Mouse (Mus musculus): ENCODE results near the gene Cyb5r3. TPM values are rescaled to one million over a fixed set of nuclear protein-coding genes. Genes with fewer than 3 reads are reported as not detected.

Gene Cyb5r3
- total and polyA plus RNA-seq, 3 experiments, result 22.6 to 67.0 TPM; not detected in 1

DNA sequence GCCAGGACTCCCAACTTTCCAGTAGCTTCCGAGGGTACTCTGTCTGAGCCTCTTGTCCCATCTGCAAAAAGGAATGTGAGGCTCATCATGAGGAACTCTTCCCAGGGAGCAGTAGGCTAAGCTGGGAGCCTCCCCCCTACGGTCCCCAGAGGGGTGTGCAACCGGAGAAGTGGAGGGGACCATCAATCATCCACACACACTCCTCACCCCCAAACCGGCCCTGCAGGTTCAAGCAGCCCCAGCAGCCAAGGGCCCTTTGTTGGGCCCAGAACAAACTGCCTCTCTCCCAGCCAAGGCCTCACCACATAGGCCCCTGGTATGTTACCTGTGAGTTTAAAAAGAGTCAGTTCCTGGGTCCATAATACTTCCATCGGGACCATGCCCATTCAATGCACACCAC is 5.3 kb downstream of the Cyb5r3 start:
- no peaks in the 10 kb centered on the region for H3K9me3 ChIP-seq (replicated peaks; ENCODE audit: insufficient read depth, low read length)
- TF ChIP-seq KAT2A (conservative IDR thresholded peaks at IDR 0.05; ENCODE audit: low read depth, low read length) (no peak), TBP (IDR thresholded peaks at IDR 0.05; ENCODE audit: low read depth, low read length) (no peak)
- H3K9ac ChIP-seq (ENCODE audit: control insufficient read depth, low read depth, low read length, poor library complexity, severe bottlenecking), result no peak overlapping the region
- no peak for DNase-seq (ENCODE audit: low read depth, low spot score)
- H3K4me1 ChIP-seq (ENCODE audit: control insufficient read depth in 1 of 2, insufficient read depth in 2 of 2, low read length in 2 of 2), result peaks cover 7 to 23% of the 10 kb centered on the region in 2 experiments
- peaks cover 0 to 15% of the 10 kb centered on the region in 2 experiments; a peak in 2 of 4 replicates for H3K36me3 ChIP-seq (ENCODE audit: control insufficient read depth in 1 of 2, insufficient read depth in 2 of 2, low read length in 2 of 2)
- no peaks in the 10 kb centered on the region for H3K27me3 ChIP-seq (ENCODE audit: control insufficient read depth in 1 of 2, insufficient read depth in 2 of 2, low read length in 2 of 2)
- no peaks in the 10 kb centered on the region; the same call in 1 of the 2 replicates for H3K79me2 ChIP-seq (ENCODE audit: control insufficient read depth, insufficient read depth, low read length, poor library complexity)
- no peak overlapping the region for H3K4me3 ChIP-seq (ENCODE audit: control insufficient read depth in 1 of 2, insufficient read depth in 1 of 2, low read depth in 2 of 2, low read length in 2 of 2)
- H3K27ac ChIP-seq (ENCODE audit: control insufficient read depth, low read depth, low read length), result no peak overlapping the region

GRCm38 (mm10) chr15:83166642-83167041 is 5.8 kb downstream of the Cyb5r3 start:
- H3K36me3 ChIP-seq (ENCODE audit: control insufficient read depth in 1 of 2, insufficient read depth in 2 of 2, low read length in 2 of 2), result peaks cover 0 to 15% of the 10 kb centered on the region in 2 experiments; a peak in 2 of 4 replicates
- no peaks in the 10 kb centered on the region for H3K27me3 ChIP-seq (ENCODE audit: control insufficient read depth in 1 of 2, insufficient read depth in 2 of 2, low read length in 2 of 2)
- H3K79me2 ChIP-seq (ENCODE audit: control insufficient read depth, insufficient read depth, low read length, poor library complexity), result no peaks in the 10 kb centered on the region
- no peak for DNase-seq (ENCODE audit: low read depth, low spot score)
- TF ChIP-seq POLR2AphosphoS5 (IDR thresholded peaks at IDR 0.05; ENCODE audit: borderline replicate concordance, low read depth, low read length) (no peak), MYC (IDR thresholded peaks at IDR 0.05; ENCODE audit: low read depth, low read length) (no peak), ETS1 (IDR thresholded peaks at IDR 0.05; ENCODE audit: low read depth, low read length) (no peak), MYB (IDR thresholded peaks at IDR 0.05; ENCODE audit: low read depth, low read length) (no peak), NRF1 (IDR thresholded peaks at IDR 0.05; ENCODE audit: insufficient read depth, low read depth, low read length, poor library complexity, severe bottlenecking) (no peak), MAX (IDR thresholded peaks at IDR 0.05; ENCODE audit: low read length) (no peak), SIN3A (IDR thresholded peaks at IDR 0.05; ENCODE audit: low read length) (no peak), RAD21 (IDR thresholded peaks at IDR 0.05; ENCODE audit: low read depth, low read length) (no peak)
- no peak overlapping the region for H3K27ac ChIP-seq (ENCODE audit: control insufficient read depth, low read depth, low read length)
- no peak overlapping the region for H3K9ac ChIP-seq (ENCODE audit: control insufficient read depth, low read depth, low read length, poor library complexity, severe bottlenecking)
- peaks cover 7 to 23% of the 10 kb centered on the region in 2 experiments for H3K4me1 ChIP-seq (ENCODE audit: control insufficient read depth in 1 of 2, insufficient read depth in 2 of 2, low read length in 2 of 2)
- no peak overlapping the region for H3K4me3 ChIP-seq (ENCODE audit: control insufficient read depth in 1 of 2, insufficient read depth in 1 of 2, low read depth in 2 of 2, low read length in 2 of 2)
- H3K9me3 ChIP-seq (replicated peaks; ENCODE audit: insufficient read depth, low read length), result no peaks in the 10 kb centered on the region

DNA sequence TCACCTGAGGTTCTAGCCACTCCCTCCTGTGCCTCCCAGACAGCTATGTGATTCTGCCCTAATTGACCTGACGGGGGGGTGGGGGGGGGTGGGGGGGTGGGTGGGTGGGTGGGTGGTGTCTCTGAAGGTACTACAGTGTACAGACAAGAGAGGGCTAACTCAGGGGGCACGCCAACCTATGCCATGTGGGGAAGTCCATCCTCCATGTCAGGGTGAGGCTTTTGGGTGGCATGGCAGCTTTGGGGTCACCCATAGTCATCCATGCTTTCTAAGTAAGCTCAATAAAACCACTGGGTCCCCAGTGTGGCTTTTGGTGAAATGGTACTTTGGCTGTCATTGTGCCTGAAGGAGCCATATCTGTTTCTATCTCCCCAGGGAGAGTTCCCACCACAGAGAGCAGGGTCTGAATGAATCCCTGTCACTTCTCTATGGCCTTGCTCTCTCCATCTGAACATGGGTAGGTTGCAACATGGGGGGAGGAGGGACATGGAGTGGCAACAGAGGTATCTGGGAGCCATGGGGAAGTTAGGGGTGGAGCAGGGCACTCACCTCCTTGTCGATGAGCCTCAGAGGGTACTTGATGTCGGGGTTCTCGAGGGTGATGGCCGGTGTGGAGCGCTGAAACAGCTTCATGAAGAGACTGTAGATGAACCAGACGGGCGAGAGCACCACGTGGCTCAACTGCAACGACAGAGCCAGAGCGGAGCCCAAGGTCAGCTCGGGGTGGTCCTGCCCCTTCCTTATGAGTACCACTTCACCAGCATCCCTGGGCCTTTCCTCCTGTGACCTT is 6.7 kb downstream of the Cyb5r3 start:
- peaks cover 0 to 8% of the 10 kb centered on the region in 2 experiments; a peak in 2 of 4 replicates for H3K36me3 ChIP-seq (ENCODE audit: control insufficient read depth in 1 of 2, insufficient read depth in 2 of 2, low read length in 2 of 2)
- no peaks in the 10 kb centered on the region for H3K79me2 ChIP-seq (ENCODE audit: control insufficient read depth, insufficient read depth, low read length, poor library complexity)
- TF ChIP-seq NRF1 (IDR thresholded peaks at IDR 0.05; ENCODE audit: insufficient read depth, low read depth, low read length, poor library complexity, severe bottlenecking), result no peak
- no peak for TF ChIP-seq ZKSCAN1 (IDR thresholded peaks at IDR 0.05; ENCODE audit: low read depth, low read length)
- TF ChIP-seq SIN3A (IDR thresholded peaks at IDR 0.05; ENCODE audit: low read length), result no peak
- no peak for TF ChIP-seq TBP (IDR thresholded peaks at IDR 0.05; ENCODE audit: low read depth, low read length)
- no peak for TF ChIP-seq POLR2AphosphoS2 (IDR thresholded peaks at IDR 0.05; ENCODE audit: low read length)
- TF ChIP-seq NELFE (IDR thresholded peaks at IDR 0.05; ENCODE audit: low read depth, low read length), result no peak
- no peak for TF ChIP-seq ZNF384 (IDR thresholded peaks at IDR 0.05; ENCODE audit: low read depth, low read length)
- TF ChIP-seq UBTF (IDR thresholded peaks at IDR 0.05; ENCODE audit: borderline replicate concordance, insufficient read depth, low read depth, low read length), result no peak
- no peak for TF ChIP-seq MAX (IDR thresholded peaks at IDR 0.05; ENCODE audit: low read length)
- TF ChIP-seq GABPA (IDR thresholded peaks at IDR 0.05; ENCODE audit: low read depth, low read length), result no peak
- no peak for TF ChIP-seq POLR2AphosphoS5 (IDR thresholded peaks at IDR 0.05; ENCODE audit: borderline replicate concordance, low read depth, low read length)
- no peak for TF ChIP-seq EP300 (IDR thresholded peaks at IDR 0.05; ENCODE audit: low read depth in 1 of 2, low read length in 2 of 2)
- no peak for TF ChIP-seq ETS1 (IDR thresholded peaks at IDR 0.05; ENCODE audit: low read depth, low read length)
- TF ChIP-seq TAL1 (IDR thresholded peaks at IDR 0.05; ENCODE audit: low read length), result no peak
- H3K9me3 ChIP-seq (replicated peaks; ENCODE audit: insufficient read depth, low read length), result no peaks in the 10 kb centered on the region
- H3K4me1 ChIP-seq (ENCODE audit: control insufficient read depth in 1 of 2, insufficient read depth in 2 of 2, low read length in 2 of 2), result peaks cover 7 to 15% of the 10 kb centered on the region in 2 experiments
- H3K9ac ChIP-seq (ENCODE audit: control insufficient read depth, low read depth, low read length, poor library complexity, severe bottlenecking), result no peak overlapping the region
- H3K4me3 ChIP-seq (ENCODE audit: control insufficient read depth in 1 of 2, insufficient read depth in 1 of 2, low read depth in 2 of 2, low read length in 2 of 2), result no peak overlapping the region
- H3K27ac ChIP-seq (ENCODE audit: control insufficient read depth, low read depth, low read length), result no peak overlapping the region
- no peaks in the 10 kb centered on the region for H3K27me3 ChIP-seq (ENCODE audit: control insufficient read depth in 1 of 2, insufficient read depth in 2 of 2, low read length in 2 of 2)
- no peak for DNase-seq (ENCODE audit: low read depth, low spot score)
